Mouse (Mus musculus) layer of hippocampus, adult 18-20 months (tissue): ENCODE data around the gene Tyk2. TPM values are rescaled to one million over a fixed set of nuclear protein-coding genes. Genes with fewer than 3 reads are reported as not detected.

ENCODE experiments used
- DNase-seq, 2 experiments: peaks; one replicate each; pipeline ENCODE4 v3.0.0; 2022; ENCODE audit warnings: low spot score in 2 of 2
- microRNA-seq, 2 experiments: library from miRNA; unstranded; fragments of <30 nt; microRNA quantifications; one replicate each; pipeline ENCODE4 v1.2.0; 2021
- total RNA-seq, 2 experiments: library from RNA; stranded (reverse); gene quantifications; 2 replicates each; pipeline ENCODE4 v1.2.3; 2021

The Tyk2 gene
- total RNA-seq, 2 experiments from 2014 or later, result 13.5 to 15.3 TPM

DNA sequence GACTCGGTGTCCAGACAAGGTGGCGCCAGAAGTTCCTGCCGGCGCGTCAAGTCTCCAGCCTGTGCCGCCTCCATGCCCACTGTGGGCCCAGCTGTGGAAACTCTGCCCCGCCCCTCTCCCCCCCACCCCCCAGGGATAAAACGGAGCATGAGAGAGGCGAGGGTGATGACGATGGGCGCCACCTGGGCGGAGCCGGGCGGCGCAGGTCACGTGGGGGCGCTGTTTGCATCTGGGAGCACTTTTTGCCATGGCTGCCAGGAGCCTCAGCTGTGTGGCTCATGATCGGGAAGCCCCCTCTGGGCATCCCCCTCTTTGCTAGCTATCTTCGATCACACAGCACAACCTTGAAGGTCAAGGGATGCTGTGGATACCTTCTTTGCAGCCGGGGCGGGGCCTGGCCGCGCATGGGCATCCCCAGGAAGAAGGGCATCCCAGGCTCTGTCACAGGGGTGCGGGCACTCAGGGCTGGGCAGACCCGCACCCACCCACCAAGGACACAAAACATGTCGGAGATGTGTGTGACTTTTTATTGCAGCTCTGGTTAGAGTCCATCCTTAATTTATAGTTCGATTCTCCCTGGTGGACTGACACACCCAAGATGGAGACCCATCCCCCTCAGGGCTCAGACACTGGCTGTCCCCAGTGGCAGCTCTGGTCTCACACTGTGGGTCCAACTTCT lies 63.9 kb downstream of the Tyk2 start, which contains the start of gene Zglp1:
Gene Zglp1, minus strand, starts transcription at position 88 of the 679 bp plus-strand sequence.
- no peak for DNase-seq

DNA sequence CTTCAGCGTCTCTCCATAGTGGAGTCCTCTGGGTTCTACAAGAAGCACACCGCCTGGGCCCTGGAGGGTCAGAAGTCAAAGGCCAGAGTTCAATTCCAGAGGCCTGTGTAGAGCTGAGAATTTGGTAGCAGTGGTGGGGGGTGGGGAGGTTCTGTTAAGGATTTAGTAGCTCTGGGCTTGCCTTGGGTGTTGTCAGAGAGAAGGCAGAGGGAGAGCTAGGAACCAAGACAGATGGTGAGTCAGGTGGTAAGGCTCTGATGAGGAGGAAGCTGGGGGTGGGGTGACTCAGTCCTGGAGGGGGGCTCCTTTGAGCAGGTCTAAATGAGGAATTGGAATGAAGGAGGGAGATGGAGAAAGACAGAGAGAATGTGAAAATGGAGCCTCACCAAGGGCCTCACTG lies 68.1 kb downstream of the Tyk2 start:
- peak; percentile 66 to 77 for DNase-seq

Small RNA genes lying within 50 kb of the gene (microRNA-seq; reads per million reads assigned to microRNA genes)
- gene Mir7082, result 0.39 to 0.49 reads per million in 2 experiments

Other genes starting within 250 kb of the Tyk2 start
- 10 to 100 TPM; 24.1 to 25.3 TPM for gene Ppan, start 243.1 kb downstream of the Tyk2 start, total RNA-seq
- 100 to 1,000 TPM; 124 to 132 TPM for gene Eif3g, start 232.6 kb downstream of the Tyk2 start, total RNA-seq
- 10 to 100 TPM; 32.1 to 34.7 TPM for gene Dnmt1, start 171.4 kb downstream of the Tyk2 start, total RNA-seq
- 1 to 10 TPM; 1.6 to 2.1 TPM for gene S1pr2, start 154.5 kb downstream of the Tyk2 start, total RNA-seq
- gene Mrpl4, start 128.5 kb downstream of the Tyk2 start, total RNA-seq, result 10 to 100 TPM; 61.0 to 61.9 TPM
- gene Icam1, start 115.3 kb downstream of the Tyk2 start, total RNA-seq, result 1 to 10 TPM; 2.0 to 2.6 TPM
- 1 to 10 TPM in 1 of 2 experiments, under 1 TPM in 1; 0.97 to 1.2 TPM for gene Icam4, start 101.9 kb downstream of the Tyk2 start, total RNA-seq
- gene Icam5, start 99.2 kb downstream of the Tyk2 start, total RNA-seq, result 100 to 1,000 TPM; 379 to 387 TPM
- not detected for gene Zglp1, start 64.2 kb downstream of the Tyk2 start, total RNA-seq
- 1 to 10 TPM; 1.6 to 2.9 TPM for gene Gm49373, start 58.1 kb downstream of the Tyk2 start, total RNA-seq
- gene Fdx1l, start 57.6 kb downstream of the Tyk2 start, total RNA-seq, result 10 to 100 TPM; 54.0 to 65.5 TPM
- gene Gm38431, start 39.2 kb downstream of the Tyk2 start, total RNA-seq, result 1 to 10 TPM; 2.2 to 2.7 TPM
- gene Raver1, start 39.2 kb downstream of the Tyk2 start, total RNA-seq, result 10 to 100 TPM; 32.9 TPM
- gene Cdc37, start 18.7 kb upstream of the Tyk2 start, total RNA-seq, result 100 to 1,000 TPM; 163 TPM
- gene Pde4a, start 34.5 kb upstream of the Tyk2 start, total RNA-seq, result 10 to 100 TPM; 83.4 to 86.6 TPM
- gene Keap1, start 108.1 kb upstream of the Tyk2 start, total RNA-seq, result 10 to 100 TPM; 58.3 to 61.5 TPM
- gene S1pr5, start 117.2 kb upstream of the Tyk2 start, total RNA-seq, result 10 to 100 TPM; 13.5 to 14.5 TPM
- gene Atg4d, start 134.1 kb upstream of the Tyk2 start, total RNA-seq, result 10 to 100 TPM; 43.6 to 50.9 TPM
- 10 to 100 TPM; 39.7 to 46.9 TPM for gene Kri1, start 156.7 kb upstream of the Tyk2 start, total RNA-seq
- gene Cdkn2d, start 160.2 kb upstream of the Tyk2 start, total RNA-seq, result 10 to 100 TPM; 53.7 to 56.7 TPM
- under 1 TPM; 0.18 to 0.30 TPM for gene Ap1m2, start 181.1 kb upstream of the Tyk2 start, total RNA-seq
- 10 to 100 TPM; 44.7 to 48.0 TPM for gene Slc44a2, start 189.5 kb upstream of the Tyk2 start, total RNA-seq
- gene Ilf3, start 236.6 kb upstream of the Tyk2 start, total RNA-seq, result 100 to 1,000 TPM in 1 of 2 experiments, 10 to 100 TPM in 1; 99.2 to 101 TPM